Mouse (Mus musculus): ENCODE results near the gene Dnmt3a. TPM values are rescaled to one million over a fixed set of nuclear protein-coding genes. Genes with fewer than 3 reads are reported as not detected.

Gene Dnmt3a
- polyA plus RNA-seq, 1 experiment, result 11.8 TPM

- H3K4me3 ChIP-seq (ENCODE audit: insufficient read depth, low read depth, low read length), result no peak overlapping the region
- H3K27ac ChIP-seq (ENCODE audit: insufficient read depth, low read depth, low read length), result peak overlapping the region; percentile 90
- peaks cover 30% of the 10 kb centered on the region for H3K4me1 ChIP-seq (ENCODE audit: control insufficient read depth, insufficient read depth, low read length)
- 61% methylated on average over 6 of the region's 6 CpGs for WGBS
- H3K36me3 ChIP-seq (ENCODE audit: control insufficient read depth, insufficient read depth, low read length), result no peaks in the 10 kb centered on the region
- no peaks in the 10 kb centered on the region for H3K27me3 ChIP-seq (replicated peaks; ENCODE audit: control insufficient read depth, insufficient read depth, low read length)
- TF ChIP-seq CTCF (conservative IDR thresholded peaks at IDR 0.05; ENCODE audit: insufficient read depth, insufficient read length, low read depth, low read length), result no peak
- no peak for TF ChIP-seq POLR2A (IDR thresholded peaks at IDR 0.05; ENCODE audit: low read depth, low read length)
- DNase-seq, result peak; percentile 69
Observed at GRCm38 (mm10) chr12:3778286-3778685, 27.5 kb upstream of the Dnmt3a start.

GRCm38 (mm10) chr12:3779639-3780038 lies 26.2 kb upstream of the Dnmt3a start:
- no peak for TF ChIP-seq POLR2A (IDR thresholded peaks at IDR 0.05; ENCODE audit: low read depth, low read length)
- no peak for TF ChIP-seq CTCF (conservative IDR thresholded peaks at IDR 0.05; ENCODE audit: insufficient read depth, insufficient read length, low read depth, low read length)
- 0 out of 2 replicates have a peak overlapping the region, but pooled peaks have one; percentile 6 for H3K27ac ChIP-seq (ENCODE audit: insufficient read depth, low read depth, low read length)
- H3K36me3 ChIP-seq (ENCODE audit: control insufficient read depth, insufficient read depth, low read length), result no peaks in the 10 kb centered on the region
- H3K4me1 ChIP-seq (ENCODE audit: control insufficient read depth, insufficient read depth, low read length), result peaks cover 30% of the 10 kb centered on the region
- H3K4me3 ChIP-seq (ENCODE audit: insufficient read depth, low read depth, low read length), result no peak overlapping the region
- DNase-seq, result no peak
- 74% methylated on average over 2 of the region's 2 CpGs for WGBS
- H3K27me3 ChIP-seq (replicated peaks; ENCODE audit: control insufficient read depth, insufficient read depth, low read length), result no peaks in the 10 kb centered on the region

GRCm38 (mm10) chr12:3780405-3780891 lies 25.4 kb upstream of the Dnmt3a start:
- WGBS, result 2% methylated on average over 8 of the region's 8 CpGs

GRCm38 (mm10) chr12:3780931-3781471 lies 24.8 kb upstream of the Dnmt3a start:
- H3K36me3 ChIP-seq (ENCODE audit: control insufficient read depth, insufficient read depth, low read length), result no peaks in the 10 kb centered on the region
- WGBS, result 28% methylated on average over 7 of the region's 7 CpGs
- no peak for DNase-seq
- H3K27ac ChIP-seq (ENCODE audit: insufficient read depth, low read depth, low read length), result peak overlapping the region; percentile 65
- H3K4me1 ChIP-seq (ENCODE audit: control insufficient read depth, insufficient read depth, low read length), result peaks cover 30% of the 10 kb centered on the region
- H3K27me3 ChIP-seq (replicated peaks; ENCODE audit: control insufficient read depth, insufficient read depth, low read length), result no peaks in the 10 kb centered on the region
- H3K4me3 ChIP-seq (ENCODE audit: insufficient read depth, low read depth, low read length), result no peak overlapping the region
- no peak for TF ChIP-seq CTCF (conservative IDR thresholded peaks at IDR 0.05; ENCODE audit: insufficient read depth, insufficient read length, low read depth, low read length)
- no peak for TF ChIP-seq POLR2A (IDR thresholded peaks at IDR 0.05; ENCODE audit: low read depth, low read length)

More at GRCm38 (mm10) chr12:3780405-3780891, 25.4 kb upstream of the Dnmt3a start:
- DNase-seq, result peak; percentile 89
- Histone ChIP-seq H3K27ac (ENCODE audit: insufficient read depth, low read depth, low read length) (peak overlapping the region; percentile 65), H3K36me3 (ENCODE audit: control insufficient read depth, insufficient read depth, low read length) (no peaks in the 10 kb centered on the region), H3K4me1 (ENCODE audit: control insufficient read depth, insufficient read depth, low read length) (peaks cover 30% of the 10 kb centered on the region), H3K27me3 (replicated peaks; ENCODE audit: control insufficient read depth, insufficient read depth, low read length) (no peaks in the 10 kb centered on the region), H3K4me3 (ENCODE audit: insufficient read depth, low read depth, low read length) (no peak overlapping the region)
- TF ChIP-seq CTCF (conservative IDR thresholded peaks at IDR 0.05; ENCODE audit: insufficient read depth, insufficient read length, low read depth, low read length) (0 out of 2 replicates have a peak, but pooled peaks have one; percentile 1), POLR2A (IDR thresholded peaks at IDR 0.05; ENCODE audit: low read depth, low read length) (no peak)

GRCm38 (mm10) chr12:3781482-3781881 lies 24.3 kb upstream of the Dnmt3a start:
- peak overlapping the region; percentile 65 for H3K27ac ChIP-seq (ENCODE audit: insufficient read depth, low read depth, low read length)
- peaks cover 30% of the 10 kb centered on the region for H3K4me1 ChIP-seq (ENCODE audit: control insufficient read depth, insufficient read depth, low read length)
- H3K36me3 ChIP-seq (ENCODE audit: control insufficient read depth, insufficient read depth, low read length), result no peaks in the 10 kb centered on the region
- H3K4me3 ChIP-seq (ENCODE audit: insufficient read depth, low read depth, low read length), result no peak overlapping the region
- WGBS, result 2% methylated on average over 8 of the region's 8 CpGs
- H3K27me3 ChIP-seq (replicated peaks; ENCODE audit: control insufficient read depth, insufficient read depth, low read length), result no peaks in the 10 kb centered on the region
- TF ChIP-seq POLR2A (IDR thresholded peaks at IDR 0.05; ENCODE audit: low read depth, low read length) (no peak), CTCF (conservative IDR thresholded peaks at IDR 0.05; ENCODE audit: insufficient read depth, insufficient read length, low read depth, low read length) (peak; percentile 91)
- DNase-seq, result peak; percentile 95

- Histone ChIP-seq H3K4me1 (ENCODE audit: control insufficient read depth, insufficient read depth, low read length) (peaks cover 22% of the 10 kb centered on the region), H3K27ac (ENCODE audit: insufficient read depth, low read depth, low read length) (no peak overlapping the region)
- 67% methylated on average over 3 of the region's 3 CpGs for WGBS
Observed at GRCm38 (mm10) chr12:3783196-3783825, 22.5 kb upstream of the Dnmt3a start.

GRCm38 (mm10) chr12:3784258-3784657 lies 21.5 kb upstream of the Dnmt3a start:
- Histone ChIP-seq H3K4me3 (ENCODE audit: insufficient read depth, low read depth, low read length) (no peak overlapping the region), H3K27me3 (replicated peaks; ENCODE audit: control insufficient read depth, insufficient read depth, low read length) (no peaks in the 10 kb centered on the region), H3K4me1 (ENCODE audit: control insufficient read depth, insufficient read depth, low read length) (peaks cover 16% of the 10 kb centered on the region), H3K27ac (ENCODE audit: insufficient read depth, low read depth, low read length) (no peak overlapping the region), H3K36me3 (ENCODE audit: control insufficient read depth, insufficient read depth, low read length) (no peaks in the 10 kb centered on the region)
- no peak for DNase-seq
- TF ChIP-seq CTCF (conservative IDR thresholded peaks at IDR 0.05; ENCODE audit: insufficient read depth, insufficient read length, low read depth, low read length) (no peak), POLR2A (IDR thresholded peaks at IDR 0.05; ENCODE audit: low read depth, low read length) (no peak)
- 98% methylated on average over 2 of the region's 2 CpGs for WGBS

More at GRCm38 (mm10) chr12:3783196-3783825, 22.5 kb upstream of the Dnmt3a start:
- H3K4me3 ChIP-seq (ENCODE audit: insufficient read depth, low read depth, low read length), result no peak overlapping the region
- TF ChIP-seq POLR2A (IDR thresholded peaks at IDR 0.05; ENCODE audit: low read depth, low read length), result no peak
- TF ChIP-seq CTCF (conservative IDR thresholded peaks at IDR 0.05; ENCODE audit: insufficient read depth, insufficient read length, low read depth, low read length), result no peak
- DNase-seq, result no peak
- H3K36me3 ChIP-seq (ENCODE audit: control insufficient read depth, insufficient read depth, low read length), result no peaks in the 10 kb centered on the region
- no peaks in the 10 kb centered on the region for H3K27me3 ChIP-seq (replicated peaks; ENCODE audit: control insufficient read depth, insufficient read depth, low read length)
